Mouse (Mus musculus): ENCODE data around the gene Nkg7.
A peak's percentile ranks its signal among the peaks of the same experiment; 100 is the strongest.

Gene Nkg7

DNA sequence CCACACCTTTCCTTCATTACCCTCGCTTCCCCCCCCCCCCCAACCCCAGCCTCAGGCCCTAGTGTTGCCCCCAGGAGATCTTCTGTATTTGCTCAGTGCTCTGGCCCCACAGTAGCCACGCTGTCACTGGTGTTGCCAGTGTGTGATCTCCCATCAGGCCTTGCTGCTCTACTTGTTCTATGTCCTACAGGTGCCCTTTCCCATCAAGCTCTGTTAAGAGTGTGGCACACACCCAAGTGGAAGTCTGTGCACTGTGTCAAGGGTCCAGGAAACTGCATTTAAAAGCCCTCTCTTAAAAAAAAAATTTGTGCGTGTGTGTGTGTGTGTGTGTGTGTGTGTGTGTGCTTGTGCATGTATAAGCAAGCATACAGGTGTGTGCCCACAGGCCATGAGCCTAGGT lies 11.4 kb downstream of the Nkg7 start:
- DNase-seq = no peak

DNA sequence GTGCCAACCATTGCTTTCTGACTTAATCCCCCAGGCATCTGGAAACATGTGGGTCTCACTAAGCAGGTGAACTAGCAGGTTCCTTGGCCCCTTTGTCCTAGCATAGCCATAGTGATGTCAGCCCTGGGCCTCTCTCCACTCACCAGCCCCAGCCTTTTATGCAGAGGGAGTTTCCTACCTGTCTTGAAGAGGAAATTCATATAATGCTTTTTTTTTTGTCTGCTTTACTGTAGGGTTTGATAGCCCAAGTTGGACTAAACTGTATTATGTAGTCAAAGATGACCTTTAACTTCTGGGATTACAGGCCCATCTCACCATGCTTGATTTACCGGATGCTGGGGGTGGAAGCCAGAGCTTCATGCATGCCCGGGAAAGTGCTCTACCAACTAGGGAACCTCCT lies 12.9 kb downstream of the Nkg7 start:
- no peak for DNase-seq

- no peak for DNase-seq
Measured at GRCm38 (mm10) chr7:43451726-43452125, 14.9 kb downstream of the Nkg7 start.

- no peak for DNase-seq
Measured at GRCm38 (mm10) chr7:43452609-43453008, 15.7 kb downstream of the Nkg7 start.

GRCm38 (mm10) chr7:43453599-43454355 lies 16.9 kb downstream of the Nkg7 start:
- no peak for DNase-seq

- DNase-seq = no peak
Measured at GRCm38 (mm10) chr7:43454371-43454770, 17.5 kb downstream of the Nkg7 start.

DNA sequence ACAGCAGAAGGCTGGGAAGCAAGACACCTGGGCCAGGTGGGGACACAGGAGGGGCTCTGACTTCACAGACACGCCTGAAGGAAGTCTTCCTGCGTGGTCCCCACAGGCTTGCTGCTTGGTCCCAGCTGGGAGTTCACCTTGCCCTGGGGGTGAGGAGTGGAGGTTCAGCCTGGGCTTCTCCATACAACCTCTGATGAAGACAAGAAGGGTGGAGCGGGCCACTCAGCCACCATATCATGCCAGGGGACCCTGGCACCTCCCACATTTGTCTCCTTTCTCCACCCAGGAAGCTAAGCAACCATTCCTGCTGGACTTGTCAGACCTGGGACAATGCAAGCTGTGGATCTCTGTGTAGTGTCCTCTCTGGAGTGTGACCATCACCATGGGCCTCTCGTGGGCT lies 26.0 kb downstream of the Nkg7 start, which contains the start of gene Vsig10l:
Gene Vsig10l, plus strand, starts transcription at position 301 of the 400 bp plus-strand sequence.
- no peak for DNase-seq

- DNase-seq = no peak
Measured at GRCm38 (mm10) chr7:43463976-43464375, 27.1 kb downstream of the Nkg7 start.

- no peak for DNase-seq
Measured at GRCm38 (mm10) chr7:43464864-43465343, 28.0 kb downstream of the Nkg7 start.

DNA sequence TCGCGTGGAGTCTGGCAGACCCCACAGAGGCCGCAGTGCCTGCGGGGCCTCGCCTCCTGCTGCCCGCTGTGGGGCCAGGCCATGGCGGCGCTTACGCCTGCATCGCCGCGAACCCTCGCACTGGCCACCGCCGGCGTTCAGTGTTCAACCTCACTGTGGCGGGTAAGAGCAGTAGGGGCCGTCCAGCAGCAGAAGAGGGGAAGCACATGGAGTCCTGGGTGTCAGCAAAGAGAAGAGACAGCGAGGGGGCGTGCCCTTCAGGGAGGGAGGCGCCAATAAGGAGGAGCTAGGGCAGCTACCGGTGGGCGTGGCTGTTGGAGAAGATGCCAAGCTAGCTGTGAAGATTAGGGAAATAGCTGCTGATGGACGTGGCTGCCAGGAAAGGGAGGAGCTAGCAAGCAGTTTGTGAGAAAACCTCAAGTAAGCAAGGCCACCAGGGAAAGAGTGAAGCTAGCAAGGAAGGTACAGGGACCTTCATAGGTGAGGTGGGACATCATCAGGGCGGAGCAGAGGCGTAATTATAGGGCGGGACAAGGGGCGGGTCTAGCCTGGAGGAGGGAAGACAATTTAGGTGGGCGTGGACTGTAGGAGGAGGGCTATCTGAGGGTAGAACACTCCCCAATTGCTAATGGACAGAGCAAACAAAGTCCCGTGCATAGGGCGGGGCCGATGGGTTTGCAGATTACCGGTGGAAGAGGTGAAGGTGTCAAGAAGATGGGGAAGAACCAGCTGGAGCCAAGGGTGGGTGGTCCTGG lies 28.6 kb downstream of the Nkg7 start:
- DNase-seq = peak; percentile 90

GRCm38 (mm10) chr7:43466099-43466694 lies 29.3 kb downstream of the Nkg7 start:
- DNase-seq = peak; percentile 61

DNA sequence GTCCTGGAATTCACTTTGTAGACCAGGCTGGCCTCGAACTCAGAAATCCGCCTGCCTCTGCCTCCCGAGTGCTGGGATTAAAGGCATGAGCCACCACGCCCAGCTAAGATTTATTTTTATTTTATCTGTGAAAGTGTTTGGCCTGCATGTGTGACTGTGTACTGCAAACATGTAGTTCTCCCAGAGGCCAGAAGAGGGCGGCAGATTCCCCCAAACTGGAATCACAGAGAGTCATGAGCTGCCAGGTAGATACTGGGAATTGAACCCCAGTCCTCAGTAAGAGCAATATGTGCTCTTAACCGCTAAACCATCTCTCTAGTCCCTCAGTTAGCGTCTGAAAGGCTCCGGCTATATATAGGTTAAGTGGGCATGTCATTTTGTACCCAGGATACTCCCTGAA lies 33.5 kb downstream of the Nkg7 start:
- no peak for DNase-seq

GRCm38 (mm10) chr7:43475706-43476105 lies 38.8 kb downstream of the Nkg7 start:
- DNase-seq = no peak

DNA sequence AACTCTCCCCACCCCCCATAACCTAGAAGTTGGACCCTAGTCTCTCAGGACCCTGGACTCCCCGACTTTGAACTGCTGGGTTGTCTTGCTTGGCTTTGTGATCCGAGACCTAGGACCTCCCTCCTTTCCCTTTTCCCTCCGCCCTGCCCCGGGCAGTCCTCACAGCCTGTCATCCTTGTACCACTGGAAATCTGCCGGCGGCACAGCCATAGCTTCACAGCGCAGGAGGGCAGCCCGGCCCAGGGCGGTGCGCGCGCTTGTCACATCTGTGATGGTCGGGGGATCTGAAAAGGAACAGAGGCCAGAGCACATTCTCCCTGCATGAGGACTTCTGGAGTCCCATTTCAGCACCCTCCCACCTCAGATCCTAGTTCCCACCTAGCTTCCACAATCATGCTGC lies 39.5 kb downstream of the Nkg7 start:
- no peak for DNase-seq

DNA sequence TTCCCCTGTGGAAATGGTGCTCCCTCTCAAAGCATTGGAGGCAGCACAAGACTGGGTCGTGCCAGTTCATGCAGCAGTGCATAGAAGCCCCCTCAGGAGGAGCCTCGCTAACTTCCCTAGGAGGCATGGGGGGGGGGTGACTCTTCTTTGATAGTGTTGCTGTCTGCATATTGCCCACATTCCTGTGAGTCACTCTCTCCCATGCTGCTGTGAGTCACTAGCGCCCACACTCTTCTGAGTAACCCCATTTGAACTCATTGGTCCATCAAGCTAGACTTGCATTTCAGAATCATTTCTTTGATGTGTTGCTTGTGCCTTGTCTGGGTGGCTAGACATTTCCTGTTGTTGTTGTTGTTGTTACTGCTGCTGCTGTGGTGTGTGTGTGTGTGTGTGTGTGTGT lies 44.3 kb downstream of the Nkg7 start:
- peak; percentile 71 for DNase-seq

DNA sequence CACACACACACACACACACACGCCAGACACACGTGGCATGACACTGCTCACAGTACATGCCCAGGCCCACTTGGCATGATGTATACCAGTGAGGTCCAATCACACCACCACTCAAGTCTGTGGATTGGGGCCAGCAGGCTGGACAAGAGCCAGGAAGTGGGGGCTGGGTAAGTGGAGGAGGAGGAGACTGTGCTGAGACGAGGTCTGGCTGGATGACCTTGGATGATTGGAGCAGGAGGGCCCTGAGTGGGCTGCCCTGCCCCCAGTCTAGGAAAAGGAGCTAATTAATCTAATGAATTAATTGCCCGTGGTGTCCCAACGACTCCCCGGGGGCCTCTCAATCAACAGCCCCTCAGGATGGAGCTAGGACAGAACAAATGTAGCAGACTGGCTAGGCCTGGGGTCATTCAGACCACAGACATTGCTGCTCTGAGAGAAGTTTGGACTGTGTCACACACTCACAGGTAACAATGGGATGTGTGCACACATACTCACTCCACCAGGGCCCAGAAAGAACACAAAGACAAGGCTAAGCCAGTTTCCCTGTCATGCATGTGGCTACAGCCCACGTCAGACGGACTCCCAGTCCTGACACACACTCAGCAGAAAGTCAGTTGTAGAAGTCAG lies 45.3 kb downstream of the Nkg7 start:
- no peak for DNase-seq

DNA sequence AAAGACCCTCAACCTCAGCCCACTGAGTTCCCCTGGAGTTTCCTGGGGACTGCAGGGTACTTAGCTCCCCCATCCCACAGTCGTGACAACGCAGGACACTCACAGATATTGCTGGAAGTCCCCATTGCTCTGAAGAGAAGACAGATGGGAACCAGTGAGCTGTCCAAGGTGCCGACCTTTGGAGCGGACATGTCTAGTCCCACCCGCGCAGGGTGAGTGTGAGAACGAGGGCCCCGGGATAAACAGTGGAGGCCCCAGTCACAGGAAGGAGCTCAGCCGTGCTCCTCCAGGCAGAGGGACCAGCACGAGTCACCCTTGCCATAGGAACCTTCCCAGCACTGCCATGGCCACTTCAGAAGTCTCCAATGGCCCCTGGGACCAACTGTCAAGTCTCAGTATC lies 46.4 kb downstream of the Nkg7 start:
- DNase-seq = no peak

Data from layer of hippocampus, adult 9-11 months (tissue).